Mouse (Mus musculus) heart, adult 2 months (tissue): ENCODE data around the gene Unc119b. TPM values are rescaled to one million over a fixed set of nuclear protein-coding genes. Genes with fewer than 3 reads are reported as not detected.
A peak's percentile ranks its signal among the peaks of the same experiment; 100 is the strongest.

Source experiments
- DNase-seq, 2 experiments: peaks; one replicate each; pipeline ENCODE4 v3.0.0; 2021
- H3K27ac ChIP-seq: fragments of 200-600 bp; 2 replicates; pipeline ENCODE4 v1.8.1; 2022
- H3K27me3 ChIP-seq: fragments of 200-500 bp; 2 replicates; pipeline ENCODE4 v1.6.1; 2012; ENCODE audit warnings: mild to moderate bottlenecking, low read length, inconsistent platforms, mixed read lengths; ENCODE audit not compliant: control insufficient read depth, insufficient read depth
- H3K36me3 ChIP-seq: fragments of 200-500 bp; 2 replicates; pipeline ENCODE4 v1.6.1; 2012; ENCODE audit warnings: low read length, inconsistent platforms; ENCODE audit not compliant: control insufficient read depth, insufficient read depth
- H3K4me1 ChIP-seq: fragments of 200-500 bp; 2 replicates; pipeline ENCODE4 v1.6.1; 2011; ENCODE audit warnings: low read length; ENCODE audit not compliant: control insufficient read depth, insufficient read depth
- H3K4me3 ChIP-seq: fragments of 200-600 bp; 2 replicates; pipeline ENCODE4 v1.8.1; 2022
- H3K79me2 ChIP-seq: fragments of 200-500 bp; replicated peaks from 2 replicates; pipeline ENCODE4 v1.6.1; 2012; ENCODE audit warnings: mild to moderate bottlenecking, inconsistent platforms, low read length, moderate library complexity, mixed read lengths; ENCODE audit not compliant: control insufficient read depth, insufficient read depth
- H3K9ac ChIP-seq: fragments of 200-500 bp; 2 replicates; pipeline ENCODE4 v1.6.1; 2012; ENCODE audit warnings: low read depth, mild to moderate bottlenecking, control low read depth, inconsistent platforms, low read length, mixed read lengths
- CTCF ChIP-seq: fragments of 200-600 bp; IDR thresholded peaks from 2 replicates; pipeline ENCODE4 v1.8.1; 2022; ENCODE audit warnings: antibody characterized with exemption, mild to moderate bottlenecking, moderate library complexity
- EP300 ChIP-seq: fragments of 200-500 bp; IDR thresholded peaks from 2 replicates; pipeline ENCODE4 v1.6.1; 2011; ENCODE audit warnings: low read depth, low read length, control low read depth; ENCODE audit not compliant: insufficient read depth
- POLR2A ChIP-seq: fragments of 200-500 bp; IDR thresholded peaks from 2 replicates; pipeline ENCODE4 v1.6.1; 2011; ENCODE audit warnings: mild to moderate bottlenecking, low read depth, low read length, control low read depth; ENCODE audit not compliant: insufficient read depth
- WGBS: fragments of 180-500 bp; shearing (Covaris S2); methylation state at CpG from one replicate; pipeline ENCODE4 v1.1.7; 2018; 5-methylcytosine and 5-hydroxymethylcytosine counted together
- intact Hi-C: fragments of 180-260 bp; cut with DNase I; formaldehyde crosslinking; loops from one replicate; pipeline ENCODE4 v1.15.1; 2025
- polyA plus RNA-seq: library from polyadenylated mRNA; depleted of rRNA; stranded (reverse); fragments of >200 nt; gene quantifications from 2 replicates; pipeline ENCODE4 v1.2.3, GENCODE M21; 2012
- total RNA-seq, 2 experiments: library from RNA; stranded (reverse); gene quantifications; 2 replicates each; pipeline ENCODE4 v1.2.3; 2021

The Unc119b gene
- total and polyA plus RNA-seq, 3 experiments, result 15.8 to 22.0 (median 18.4) TPM

GRCm38 (mm10) chr5:115099991-115100390 lies 34.8 kb downstream of the Unc119b start:
- no peaks in the 10 kb centered on the region for H3K36me3 ChIP-seq
- no peak overlapping the region for H3K9ac ChIP-seq
- 63% methylated on average over 9 of the region's 9 CpGs for WGBS
- TF ChIP-seq POLR2A (no peak), EP300 (no peak), CTCF (no peak)
- H3K4me1 ChIP-seq, result no peaks in the 10 kb centered on the region
- H3K4me3 ChIP-seq, result no peak overlapping the region
- H3K27me3 ChIP-seq, result no peaks in the 10 kb centered on the region
- DNase-seq, result no peak
- H3K79me2 ChIP-seq, result no peaks in the 10 kb centered on the region
- no peak overlapping the region for H3K27ac ChIP-seq
- intact Hi-C loops, result no loop called here

GRCm38 (mm10) chr5:115099530-115099929 lies 35.2 kb downstream of the Unc119b start:
- Histone ChIP-seq H3K4me3 (no peak overlapping the region), H3K4me1 (no peaks in the 10 kb centered on the region), H3K79me2 (no peaks in the 10 kb centered on the region), H3K27me3 (no peaks in the 10 kb centered on the region), H3K27ac (no peak overlapping the region), H3K9ac (no peak overlapping the region), H3K36me3 (no peaks in the 10 kb centered on the region)
- no peak for DNase-seq
- 72% methylated on average over 5 of the region's 5 CpGs for WGBS
- TF ChIP-seq CTCF (no peak), EP300 (no peak), POLR2A (no peak)
- intact Hi-C loops, result no loop called here

GRCm38 (mm10) chr5:115098195-115098594 lies 36.6 kb downstream of the Unc119b start, which contains the start of gene Gm10401:
Gm10401 (minus strand) TSS chr5:115098295.
- DNase-seq, result no peak
- no peak within 1 kb of the TSS for H3K9ac ChIP-seq
- H3K79me2 ChIP-seq, result no peaks in the 10 kb centered on the region
- H3K27ac ChIP-seq, result no peak within 1 kb of the TSS
- TF ChIP-seq CTCF (no peak), EP300 (no peak), POLR2A (no peak)
- H3K4me3 ChIP-seq, result no peak within 1 kb of the TSS
- no peaks in the 10 kb centered on the region for H3K27me3 ChIP-seq
- intact Hi-C loops, result no loop called here
- H3K36me3 ChIP-seq, result no peaks in the 10 kb centered on the region
- 92% methylated on average over 8 of the region's 8 CpGs for WGBS
- H3K4me1 ChIP-seq, result no peaks in the 10 kb centered on the region

- TF ChIP-seq CTCF (no peak), EP300 (no peak), POLR2A (no peak)
- Histone ChIP-seq H3K4me3 (no peak overlapping the region), H3K27me3 (no peaks in the 10 kb centered on the region), H3K36me3 (no peaks in the 10 kb centered on the region), H3K27ac (no peak overlapping the region), H3K79me2 (peaks cover 4% of the 10 kb centered on the region; the same call in 1 of the 2 replicates), H3K4me1 (no peaks in the 10 kb centered on the region), H3K9ac (no peak overlapping the region)
- DNase-seq, result no peak
- WGBS, result 88% methylated on average over 6 of the region's 6 CpGs
- intact Hi-C loops, result no loop called here
Observed at GRCm38 (mm10) chr5:115091776-115092175, 43.0 kb downstream of the Unc119b start.

GRCm38 (mm10) chr5:115091015-115091414 lies 43.8 kb downstream of the Unc119b start:
- Histone ChIP-seq H3K79me2 (peaks cover 4% of the 10 kb centered on the region; the same call in 1 of the 2 replicates), H3K4me3 (no peak overlapping the region), H3K9ac (no peak overlapping the region), H3K36me3 (no peaks in the 10 kb centered on the region), H3K4me1 (no peaks in the 10 kb centered on the region), H3K27me3 (no peaks in the 10 kb centered on the region), H3K27ac (no peak overlapping the region)
- intact Hi-C loops, result no loop called here
- DNase-seq, result no peak
- TF ChIP-seq CTCF (no peak), EP300 (no peak), POLR2A (no peak)
- 49% methylated on average over 3 of the region's 3 CpGs for WGBS

- Histone ChIP-seq H3K27me3 (no peaks in the 10 kb centered on the region), H3K9ac (no peak overlapping the region), H3K4me1 (no peaks in the 10 kb centered on the region), H3K27ac (no peak overlapping the region), H3K4me3 (no peak overlapping the region), H3K79me2 (peaks cover 4% of the 10 kb centered on the region; the same call in 1 of the 2 replicates), H3K36me3 (no peaks in the 10 kb centered on the region)
- intact Hi-C loops, result no loop called here
- TF ChIP-seq CTCF (peak; percentile 38; the same call in 1 of the 2 replicates), EP300 (no peak)
- 96% methylated on average over 5 of the region's 5 CpGs for WGBS
- DNase-seq, result no peak
Observed at GRCm38 (mm10) chr5:115089592-115090268, 45.0 kb downstream of the Unc119b start.
